Mouse (Mus musculus): ENCODE data around the gene Cfap65.

DNA sequence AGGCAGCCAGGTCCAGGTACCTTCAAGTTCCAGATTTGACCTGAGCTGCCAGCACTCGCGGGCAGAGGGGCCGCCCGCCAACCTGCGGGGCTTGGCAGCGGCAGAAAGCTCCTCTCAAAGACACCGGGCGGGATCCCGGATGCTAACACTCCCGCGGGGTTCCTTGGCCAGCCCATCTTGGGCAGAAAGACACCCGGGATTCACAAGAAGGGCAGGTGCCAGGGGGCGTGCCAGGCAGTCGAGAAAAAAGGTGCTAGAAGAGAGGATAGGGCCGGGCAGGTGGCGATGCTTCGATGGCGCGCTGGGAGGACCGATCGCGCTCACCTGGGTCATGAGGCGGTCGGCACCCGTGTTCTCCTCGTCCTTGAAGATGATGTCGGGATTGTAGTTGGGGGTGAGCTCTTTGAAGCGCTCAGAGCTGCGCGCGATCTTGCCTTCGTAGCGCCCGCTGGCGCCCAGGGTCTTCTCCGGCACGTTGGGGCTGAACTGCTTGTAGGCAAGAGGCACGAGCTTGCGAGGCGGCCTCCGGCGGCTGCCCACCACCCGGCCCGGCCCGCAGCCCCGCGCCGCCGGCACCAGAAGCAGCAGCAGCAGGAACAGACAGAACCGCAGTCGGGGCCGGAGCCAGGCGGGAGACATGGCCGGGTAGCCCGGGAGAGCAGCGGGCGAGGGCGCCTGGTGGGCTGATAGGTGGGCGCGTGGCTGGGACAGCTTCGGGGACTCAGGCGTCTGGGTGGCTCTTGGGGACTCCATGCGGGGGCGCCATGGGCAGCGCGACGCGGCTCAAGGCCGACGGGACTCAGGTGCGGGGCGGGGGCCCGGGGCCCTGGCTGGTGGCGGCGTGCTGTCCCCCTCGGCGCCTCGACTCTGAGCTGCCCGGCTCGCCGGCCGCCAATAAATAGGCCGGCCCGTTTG lies 15.4 kb upstream of the Cfap65 start:
- TF ChIP-seq CTCF (IDR thresholded peaks at IDR 0.05) (no peak), EP300 (IDR thresholded peaks at IDR 0.05; ENCODE audit: insufficient read depth, low read depth, low read length) (no peak)
